Mouse (Mus musculus) retina, postnatal 1 day (tissue): Measurements from ENCODE around the gene Trnau1ap.
"Not testable (repeated sequence)": the region's sequence is repeated elsewhere in the genome, so short reads cannot be mapped to it uniquely, and the experiment has no call there.

Source experiments
- DNase-seq: peaks from one replicate; pipeline ENCODE4 v3.0.0-alpha.2; 2012

Gene Trnau1ap

DNA sequence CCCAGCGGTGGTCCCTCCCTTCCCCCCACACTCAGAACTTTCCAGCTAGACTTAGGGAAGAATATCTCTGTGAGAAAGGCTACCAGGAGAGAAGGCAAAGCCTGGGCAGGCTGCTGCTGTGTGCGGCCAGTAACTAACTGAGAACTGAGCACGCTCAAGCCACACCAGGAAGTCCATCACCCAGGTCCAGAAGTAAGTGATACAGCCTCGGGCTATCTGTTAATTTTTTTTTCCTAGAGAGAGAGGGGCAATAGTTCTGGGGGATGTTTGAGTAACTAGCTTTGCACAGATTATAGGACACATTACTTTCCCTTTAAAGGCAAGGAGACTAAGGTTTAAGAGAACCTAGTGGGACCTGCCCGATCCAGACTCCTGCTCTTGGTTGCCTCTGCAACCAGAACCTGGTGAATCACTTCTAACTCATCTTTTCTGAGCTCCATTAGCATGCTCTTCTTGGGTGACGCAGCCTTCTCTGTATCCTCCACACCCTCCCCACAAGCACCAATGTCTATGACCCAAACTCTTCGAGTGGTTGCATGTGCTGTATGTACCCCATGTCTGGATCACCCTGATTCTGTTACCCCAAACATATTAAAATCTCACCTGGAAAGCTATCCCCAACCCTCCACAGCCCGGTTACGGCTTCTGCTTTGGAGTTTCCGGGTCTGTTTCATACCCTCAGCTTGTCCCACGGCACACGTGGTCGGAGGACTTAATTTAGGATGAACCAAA is 15.2 kb upstream of the Trnau1ap start:
- DNase-seq = no peak

DNA sequence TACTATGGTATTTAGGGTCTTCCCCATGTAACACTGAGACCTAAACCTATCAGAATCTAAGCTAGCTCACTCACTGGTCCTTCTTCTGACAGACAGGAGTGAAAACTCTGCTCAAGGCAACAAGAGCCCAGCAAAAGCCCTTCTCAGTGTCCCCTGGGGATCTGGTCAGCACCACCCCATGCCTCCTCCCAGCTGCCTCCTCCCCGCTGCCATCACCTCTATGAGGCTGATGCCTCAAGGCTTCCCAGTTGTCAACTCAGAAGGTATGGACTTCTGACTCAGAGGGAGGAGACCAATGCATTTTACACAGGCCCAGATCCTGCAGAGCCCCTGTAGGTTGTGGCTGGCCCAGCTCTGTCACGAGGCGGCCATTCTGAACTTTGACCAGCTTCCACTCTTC is 12.1 kb upstream of the Trnau1ap start:
- no peak for DNase-seq

GRCm38 (mm10) chr4:132338943-132339342 is 9.6 kb upstream of the Trnau1ap start:
- DNase-seq = no peak

DNA sequence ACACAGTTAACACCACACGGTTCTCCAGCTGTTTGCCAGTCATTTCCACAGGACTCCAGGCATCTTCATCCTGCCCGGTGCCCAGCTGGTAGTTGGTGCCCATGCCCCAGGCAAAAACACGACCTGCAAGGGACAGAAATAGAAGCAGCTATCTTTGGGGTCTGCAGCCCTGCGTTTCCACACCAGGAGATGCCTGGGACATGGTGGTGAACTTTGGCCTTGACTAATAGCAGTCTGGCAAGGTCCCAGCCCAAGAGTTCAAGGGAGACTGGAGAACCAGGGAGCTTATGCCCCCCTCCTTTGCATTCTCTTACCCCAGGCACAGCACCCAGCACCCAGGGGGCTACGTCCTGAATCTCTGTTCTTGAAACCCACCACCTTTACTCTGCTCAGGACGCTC is 3.5 kb upstream of the Trnau1ap start:
- DNase-seq = no peak

DNA sequence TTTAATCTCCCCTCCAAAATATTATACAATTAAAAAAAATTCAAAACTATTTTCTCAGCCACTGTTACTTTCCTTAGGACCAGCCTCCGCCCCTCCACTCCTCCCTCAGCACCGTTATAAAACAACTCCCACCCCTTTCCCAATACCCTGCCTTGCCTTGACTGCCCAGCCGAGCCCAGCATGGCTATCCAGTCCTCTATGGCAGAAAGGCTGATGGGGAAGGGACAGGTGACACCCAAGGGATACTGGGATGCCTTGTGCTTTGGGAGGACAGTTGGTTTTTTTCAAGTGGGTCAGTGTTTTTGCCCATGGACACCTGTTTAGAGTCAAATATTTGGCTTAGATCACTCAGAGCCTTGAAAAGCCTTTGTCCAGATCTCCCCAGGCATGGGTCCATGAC is 2.6 kb upstream of the Trnau1ap start:
- DNase-seq = no peak

DNA sequence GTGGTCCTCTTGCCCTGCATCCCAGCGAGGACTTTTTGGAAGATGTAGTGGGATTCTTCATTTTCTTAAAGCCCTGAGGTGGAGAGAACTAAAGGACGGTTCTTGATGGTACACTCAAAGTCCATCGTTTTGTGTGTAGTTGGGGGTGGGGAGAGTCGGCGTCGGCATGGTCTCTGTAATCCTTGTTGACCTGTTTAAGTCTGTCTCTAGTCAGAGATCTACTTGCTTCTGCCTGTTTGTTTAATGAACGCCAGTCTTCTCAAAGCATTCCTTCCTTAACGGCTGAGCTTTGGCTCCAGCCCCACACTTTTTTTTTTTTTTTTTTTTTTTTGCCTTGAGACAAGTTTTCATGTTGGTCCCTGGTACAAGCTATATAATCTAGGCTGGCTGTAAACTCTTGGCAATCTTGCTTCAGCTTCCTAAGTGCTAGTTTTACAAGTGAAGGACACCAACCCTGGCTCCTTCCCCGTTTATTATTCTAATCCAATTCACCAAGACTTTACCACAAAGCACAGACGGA is 557 bp upstream of the Trnau1ap start:
- no peak for DNase-seq

GRCm38 (mm10) chr4:132328391-132328982 is 851 bp downstream of the Trnau1ap start:
- DNase-seq = no peak

DNA sequence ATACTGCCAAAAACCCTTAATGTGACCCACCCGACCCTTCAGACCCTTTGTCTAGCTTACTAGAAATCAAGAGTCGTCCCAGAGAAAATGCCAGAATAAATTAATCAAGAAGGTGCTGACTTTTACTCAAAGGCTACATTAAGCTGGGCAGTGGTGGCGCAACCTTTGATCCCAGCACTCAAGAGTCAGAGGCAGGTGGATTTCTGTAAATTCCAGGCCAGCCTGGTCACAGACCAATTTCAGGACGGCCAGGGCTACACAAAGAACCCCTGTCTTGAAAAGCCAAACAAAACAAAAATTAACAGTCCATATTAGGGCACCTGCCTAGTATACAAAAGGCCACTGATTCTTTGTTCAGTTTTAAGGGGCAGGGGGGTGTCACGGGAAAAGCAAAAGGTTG is 2.9 kb downstream of the Trnau1ap start:
- DNase-seq = no peak

DNA sequence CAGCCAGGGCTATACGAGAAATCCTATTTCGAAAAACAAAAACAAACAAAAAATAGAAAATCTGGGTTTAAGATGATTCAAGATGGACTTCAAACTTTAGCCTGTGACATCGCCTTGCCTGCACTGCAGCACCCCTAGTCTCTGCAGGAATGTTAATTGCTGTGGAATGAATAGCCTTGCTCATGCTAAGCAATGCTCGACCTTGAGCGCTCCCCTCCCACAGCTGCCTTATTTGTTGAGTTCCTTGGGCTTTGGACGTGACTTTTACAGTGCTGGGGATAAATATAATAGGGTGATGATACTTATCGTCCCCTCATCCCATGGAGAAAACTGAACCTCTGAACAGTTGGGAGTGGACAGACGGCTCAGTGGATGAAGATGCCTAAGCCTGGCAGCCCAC is 13.6 kb downstream of the Trnau1ap start:
- DNase-seq = no peak

GRCm38 (mm10) chr4:132312627-132313026 is 16.7 kb downstream of the Trnau1ap start:
- DNase-seq = no peak

DNA sequence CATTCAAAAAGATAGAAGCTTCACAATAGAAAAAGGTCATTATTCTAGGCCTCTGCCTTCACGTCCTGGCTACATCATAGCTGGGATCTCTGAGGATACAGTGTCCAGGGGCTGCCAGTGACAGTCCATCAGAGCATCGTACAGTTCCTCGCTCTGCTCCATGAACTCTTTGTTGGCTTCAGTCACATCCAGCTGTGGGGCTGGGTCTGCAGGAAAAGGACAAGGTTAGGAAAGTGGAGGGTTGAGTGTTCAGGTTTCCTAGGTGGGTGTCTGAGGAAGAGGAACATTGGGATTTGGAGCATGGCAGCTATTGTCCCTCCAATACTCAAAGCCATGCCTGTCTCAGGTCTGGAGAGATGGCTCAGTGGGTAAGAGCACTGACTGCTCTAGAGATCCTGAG is 17.5 kb downstream of the Trnau1ap start:
- no peak for DNase-seq

DNA sequence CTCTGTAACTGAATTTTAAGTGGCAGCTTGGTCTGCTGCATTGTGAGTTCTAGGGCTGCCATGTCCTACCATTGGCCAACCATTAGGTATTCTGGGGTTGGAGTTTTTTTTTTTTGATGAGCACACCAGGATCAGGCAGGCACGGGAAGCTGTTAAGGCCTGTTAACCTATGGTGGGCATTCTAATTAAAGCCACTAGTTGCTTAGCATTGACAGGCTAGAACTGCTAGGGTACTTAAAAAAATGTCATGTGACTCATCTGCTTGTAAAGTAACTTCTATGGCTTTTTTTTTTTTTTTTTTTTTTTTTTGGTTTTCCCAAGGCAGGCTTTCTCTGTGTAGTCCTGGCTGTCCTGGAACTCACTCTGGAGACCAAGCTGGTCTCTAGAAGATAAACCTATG is 18.1 kb downstream of the Trnau1ap start:
- DNase-seq = no peak

- DNase-seq = peak; percentile 63
Measured at GRCm38 (mm10) chr4:132309849-132310472, 19.4 kb downstream of the Trnau1ap start.

DNA sequence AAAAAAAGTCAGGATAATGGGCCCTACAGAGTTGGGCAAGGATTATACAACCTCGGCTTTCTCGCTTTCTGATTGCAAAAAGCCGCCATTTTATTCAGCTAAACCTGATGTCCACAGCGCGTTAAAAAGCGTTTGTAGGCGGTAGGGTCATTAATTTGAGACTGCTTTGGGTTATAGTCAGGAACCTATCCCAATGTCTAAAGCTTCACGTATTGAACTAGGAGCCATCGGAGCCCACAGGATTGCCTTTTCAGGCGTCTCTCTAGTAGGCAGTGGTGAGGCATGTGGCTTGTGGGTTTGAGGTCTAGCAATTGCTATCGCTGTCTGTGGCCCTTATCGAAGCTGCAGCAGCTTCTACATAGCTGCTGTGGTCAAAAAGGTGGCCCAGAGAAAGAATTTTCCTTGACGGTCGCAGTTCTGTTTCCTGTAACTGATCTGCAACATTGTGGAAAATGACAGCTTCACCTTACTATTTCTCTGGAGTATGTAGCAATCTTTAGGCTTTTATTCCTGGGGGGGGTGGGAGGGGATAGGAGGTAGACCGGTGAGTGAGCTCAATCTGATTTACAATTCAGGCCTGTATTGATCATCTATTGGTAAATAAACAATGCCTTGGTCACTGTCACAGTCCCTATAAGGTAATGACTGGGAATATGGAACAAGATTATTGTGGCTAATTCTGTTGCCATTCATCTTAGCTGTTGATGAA is 20.0 kb downstream of the Trnau1ap start:
- no peak for DNase-seq

- DNase-seq = peak; percentile 95
Measured at GRCm38 (mm10) chr4:132308437-132309139, 20.8 kb downstream of the Trnau1ap start.

DNA sequence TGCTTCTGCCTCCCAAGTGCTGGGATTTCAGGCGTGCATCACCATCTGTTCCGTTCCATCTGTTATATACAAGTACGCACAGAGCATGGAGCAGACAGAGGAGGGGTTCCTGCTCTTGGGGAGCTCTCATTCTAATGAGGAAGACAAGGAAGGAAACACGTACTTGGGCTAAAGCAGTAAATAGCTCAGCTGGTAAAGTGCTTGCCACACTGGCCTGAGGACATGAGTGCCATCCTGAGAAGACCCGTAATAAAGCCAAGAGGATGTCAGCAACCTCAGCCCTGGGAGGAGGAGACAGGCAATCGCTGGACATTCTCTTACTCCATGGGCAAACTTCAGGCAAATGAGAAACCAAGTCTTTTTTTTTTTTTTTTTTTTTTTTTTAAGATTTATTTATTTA is 23.3 kb downstream of the Trnau1ap start:
- no peak for DNase-seq

DNA sequence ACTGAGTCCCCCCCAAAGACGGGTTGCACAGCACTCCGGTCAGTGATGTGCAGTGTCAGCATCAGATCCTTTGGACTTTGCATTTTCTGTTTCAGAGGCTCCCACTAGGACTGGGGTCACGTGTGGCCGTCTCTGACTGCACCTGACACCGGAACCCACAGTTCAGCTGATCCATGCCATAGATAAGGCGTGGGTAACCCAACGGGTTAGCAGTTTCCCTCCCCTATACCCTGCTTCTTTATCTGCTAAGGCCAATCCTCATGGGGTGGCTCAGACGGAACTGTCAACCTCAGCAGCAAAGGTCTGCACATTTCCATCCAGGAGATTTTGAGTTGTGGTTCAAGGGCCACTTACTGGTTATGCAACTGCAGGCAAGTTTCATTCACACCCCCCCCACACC is 24.1 kb downstream of the Trnau1ap start:
- no peak for DNase-seq

DNA sequence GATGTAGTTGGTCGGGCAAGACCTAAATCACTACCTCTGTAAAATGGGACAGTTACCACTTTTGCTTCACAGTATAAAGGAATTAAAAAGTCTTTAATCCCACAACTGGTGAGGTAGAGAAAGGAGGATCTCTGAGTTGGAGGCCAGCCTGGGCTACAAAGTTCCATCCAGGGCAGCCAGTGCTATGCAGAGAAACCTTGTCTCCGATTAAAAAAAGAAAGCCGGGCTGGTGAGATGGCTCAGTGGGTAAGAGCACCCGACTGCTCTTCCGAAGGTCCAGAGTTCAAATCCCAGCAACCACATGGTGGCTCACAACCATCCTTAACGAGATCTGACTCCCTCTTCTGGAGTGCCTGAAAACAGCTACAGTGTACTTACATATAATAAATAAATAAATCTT is 25.9 kb downstream of the Trnau1ap start:
- DNase-seq = not testable (repeated sequence)

DNA sequence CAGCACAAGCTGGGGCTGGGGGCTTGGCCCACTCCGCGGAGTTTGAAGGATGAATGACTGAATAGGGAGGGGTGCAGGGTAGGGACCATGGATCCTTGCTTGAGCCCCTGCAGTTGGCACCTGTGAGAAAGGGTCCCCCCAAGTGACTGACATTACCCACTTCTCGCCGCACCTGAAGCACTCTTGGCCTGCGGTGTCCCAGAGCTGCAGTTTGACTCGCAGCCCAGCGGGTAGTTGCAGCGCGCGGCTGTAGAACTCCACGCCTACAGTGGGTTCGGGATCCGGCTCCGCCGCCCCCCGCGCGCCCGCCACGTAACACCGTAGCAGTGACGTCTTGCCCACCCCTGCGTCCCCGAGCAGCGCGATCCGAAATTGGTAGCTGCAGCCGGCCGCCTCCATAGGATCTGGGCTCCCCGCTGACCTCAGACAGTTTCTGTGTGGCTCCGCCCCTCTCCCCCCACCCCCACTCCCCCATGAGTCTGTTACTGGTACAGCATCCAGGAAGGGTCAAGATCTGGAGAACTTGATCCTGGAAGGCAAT is 26.3 kb downstream of the Trnau1ap start, which contains the start of gene Rab42:
Gene Rab42 (minus strand): TSS at position 447 of the 541 bp plus-strand sequence.
- peak; percentile 85 for DNase-seq

DNA sequence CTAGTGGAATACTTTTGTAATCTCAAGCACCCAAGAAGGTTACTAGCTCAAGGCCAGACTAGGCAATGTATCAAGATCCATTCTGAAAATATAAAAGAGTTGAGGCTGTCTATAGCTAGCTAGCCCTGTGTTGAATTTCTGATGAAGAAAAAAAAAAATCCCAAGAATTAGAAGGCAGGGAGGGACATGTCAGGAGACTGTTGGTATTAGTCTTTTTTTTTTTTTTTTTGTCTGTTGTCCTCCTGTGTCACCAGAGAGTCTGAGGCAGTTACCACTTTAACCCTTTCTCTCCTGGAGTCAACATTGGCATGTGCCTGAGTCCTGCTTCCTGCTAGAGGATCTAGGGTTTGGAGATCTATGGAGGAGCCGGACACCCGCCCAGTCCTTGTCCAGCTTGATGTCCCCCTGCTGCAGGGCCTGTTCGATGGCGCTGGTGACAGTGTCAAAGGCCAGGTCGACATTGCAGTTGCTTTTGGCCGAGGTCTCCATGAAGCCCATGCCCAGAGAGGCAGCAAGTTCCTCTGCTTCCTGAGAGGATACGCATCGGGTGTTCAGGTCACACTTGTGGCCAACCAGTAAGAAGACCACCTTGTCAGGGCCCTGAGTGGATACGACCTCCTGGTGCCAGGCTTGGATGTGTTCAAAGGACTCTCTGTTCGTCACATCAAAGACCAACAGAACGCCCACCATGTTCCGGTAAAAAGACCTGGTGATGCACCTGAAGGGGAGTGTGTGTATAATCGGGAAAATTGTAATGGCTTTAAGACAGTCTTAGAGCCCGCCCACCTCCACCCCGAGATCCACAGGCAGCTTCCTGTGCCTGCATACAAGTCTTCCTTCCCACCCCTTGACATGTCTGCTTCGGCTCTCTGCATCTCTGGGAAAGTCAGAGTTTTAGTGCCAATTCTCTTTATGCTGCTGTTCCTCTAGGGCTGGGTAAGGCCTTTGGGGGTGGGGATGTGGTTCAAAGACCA is 27.1 kb downstream of the Trnau1ap start:
- no peak for DNase-seq

DNA sequence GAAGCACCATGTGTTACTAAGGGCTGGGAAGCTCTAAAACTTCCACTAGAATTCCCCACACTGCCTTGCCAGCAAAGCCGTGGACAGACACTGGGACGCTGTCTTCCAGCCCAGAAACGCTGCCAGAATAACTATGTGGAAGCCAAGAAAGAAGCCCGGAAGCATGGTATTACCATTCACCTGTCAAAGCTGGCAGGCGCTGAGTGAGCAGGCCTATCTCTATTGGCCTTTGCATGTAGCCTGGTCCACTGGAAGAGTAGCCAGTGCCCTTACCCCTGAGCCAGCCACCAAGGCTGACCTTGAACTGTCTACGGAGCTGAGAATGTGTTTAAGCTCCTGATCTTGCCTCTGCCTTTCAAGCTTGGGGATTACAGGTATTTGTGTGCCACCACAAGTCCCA is 27.9 kb downstream of the Trnau1ap start:
- DNase-seq = no peak
